Mouse (Mus musculus) hindbrain, embryonic 15.5 days (tissue): ENCODE data around the gene Gm11549. TPM values are rescaled to one million over a fixed set of nuclear protein-coding genes. Genes with fewer than 3 reads are reported as not detected.

Source experiments
- ATAC-seq: fragments of 200-750 bp; cut with Nextera tagmentation; 2 replicates; pipeline ENCODE4 v1.8.0; 2017; ENCODE audit warnings: low read depth, moderate number of reproducible peaks, moderate TSS enrichment; ENCODE audit not compliant: low FRiP score
- H3K27ac ChIP-seq: fragments of 300-500 bp; sonication (generic); replicated peaks from 2 replicates; pipeline ENCODE4 v1.5.1; 2015; ENCODE audit warnings: mild to moderate bottlenecking, inconsistent platforms
- H3K27me3 ChIP-seq: fragments of 300-500 bp; sonication (generic); 2 replicates; pipeline ENCODE4 v1.6.1; 2015; ENCODE audit warnings: control low read depth, inconsistent platforms
- H3K36me3 ChIP-seq: fragments of 300-500 bp; sonication (generic); 2 replicates; pipeline ENCODE4 v1.6.1; 2015; ENCODE audit warnings: control low read depth, inconsistent platforms
- H3K4me1 ChIP-seq: fragments of 300-500 bp; sonication (generic); replicated peaks from 2 replicates; pipeline ENCODE4 v1.6.1; 2015; ENCODE audit warnings: control low read depth, inconsistent platforms
- H3K4me2 ChIP-seq: fragments of 300-500 bp; sonication (generic); 2 replicates; pipeline ENCODE4 v1.6.1; 2015; ENCODE audit warnings: moderate library complexity, mild to moderate bottlenecking, inconsistent platforms
- H3K4me3 ChIP-seq: fragments of 300-500 bp; sonication (generic); 2 replicates; pipeline ENCODE4 v1.5.1; 2015; ENCODE audit warnings: mild to moderate bottlenecking, inconsistent platforms
- H3K9ac ChIP-seq: fragments of 300-500 bp; sonication (generic); 2 replicates; pipeline ENCODE4 v1.6.1; 2015; ENCODE audit warnings: inconsistent platforms
- H3K9me3 ChIP-seq: fragments of 300-500 bp; sonication (generic); 2 replicates; pipeline ENCODE4 v1.6.1; 2016; ENCODE audit warnings: control low read depth, inconsistent platforms
- WGBS: fragments of 180-500 bp; shearing (Covaris S2); methylation state at CpG from one replicate; pipeline ENCODE4 v1.1.7; 2015; 5-methylcytosine and 5-hydroxymethylcytosine counted together
- microRNA-seq: library from miRNA; unstranded; fragments of <30 nt; microRNA quantifications from one replicate; pipeline ENCODE4, GENCODE M21; 2016
- polyA plus RNA-seq: library from polyadenylated mRNA; unstranded; fragments of >200 nt; fragmentation: Nextera tagmentation; extraction: Ambion mirVana; gene quantifications from 2 replicates; pipeline ENCODE4 v1.2.1, GENCODE M21; 2015

Gm11549 gene
- polyA plus RNA-seq, 1 experiment from 2014 or later = 0.54 TPM

- H3K4me3 ChIP-seq = peak overlapping the region; percentile 54
- H3K27ac ChIP-seq = 0 out of 2 replicates have a peak overlapping the region, but pooled peaks have one; percentile 25
- H3K36me3 ChIP-seq = no peaks in the 10 kb centered on the region
- no peaks in the 10 kb centered on the region for H3K9me3 ChIP-seq
- 38% methylated on average over 20 of the region's 20 CpGs for WGBS
- peaks cover 11% of the 10 kb centered on the region for H3K4me1 ChIP-seq
- H3K27me3 ChIP-seq = no peaks in the 10 kb centered on the region
- no peak for ATAC-seq
- peak overlapping the region; percentile 95 for H3K4me2 ChIP-seq
- H3K9ac ChIP-seq = peak overlapping the region; percentile 48
Observed at GRCm38 (mm10) chr3:36476261-36477155, 45.1 kb downstream of the Gm11549 start.

- Histone ChIP-seq H3K27ac (peak within 1 kb of the TSS; percentile 62), H3K9ac (peak within 1 kb of the TSS; percentile 48), H3K9me3 (no peaks in the 10 kb centered on the region), H3K27me3 (no peaks in the 10 kb centered on the region), H3K4me2 (peak within 1 kb of the TSS; percentile 95), H3K4me1 (peaks cover 11% of the 10 kb centered on the region), H3K36me3 (no peaks in the 10 kb centered on the region), H3K4me3 (peak within 1 kb of the TSS; percentile 54)
- under 1% methylated on average over 32 of the region's 32 CpGs for WGBS
- peak; percentile 96 for ATAC-seq
Observed at GRCm38 (mm10) chr3:36475532-36476087, 46.0 kb downstream of the Gm11549 start, which contains the start of the genes Anxa5 and 1810062G17Rik. Anxa5 (minus strand) TSS chr3:36475894. 1810062G17Rik (plus strand) TSS chr3:36475937.

GRCm38 (mm10) chr3:36474938-36475483 lies 46.6 kb downstream of the Gm11549 start:
- Histone ChIP-seq H3K4me2 (peak overlapping the region; percentile 95), H3K36me3 (no peaks in the 10 kb centered on the region), H3K27me3 (no peaks in the 10 kb centered on the region), H3K9me3 (no peaks in the 10 kb centered on the region), H3K4me3 (peak overlapping the region; percentile 54), H3K27ac (peak overlapping the region; percentile 62), H3K4me1 (peaks cover 11% of the 10 kb centered on the region), H3K9ac (peak overlapping the region; percentile 48)
- 3% methylated on average over 24 of the region's 24 CpGs for WGBS
- ATAC-seq = no peak

GRCm38 (mm10) chr3:36474421-36474820 lies 47.2 kb downstream of the Gm11549 start:
- Histone ChIP-seq H3K27me3 (no peaks in the 10 kb centered on the region), H3K4me2 (peak overlapping the region; percentile 95)

GRCm38 (mm10) chr3:36473222-36473621 lies 48.4 kb downstream of the Gm11549 start:
- Histone ChIP-seq H3K4me3 (no peak overlapping the region), H3K4me1 (peaks cover 11% of the 10 kb centered on the region), H3K9me3 (no peaks in the 10 kb centered on the region), H3K4me2 (no peak overlapping the region), H3K9ac (no peak overlapping the region), H3K36me3 (no peaks in the 10 kb centered on the region), H3K27ac (no peak overlapping the region), H3K27me3 (no peaks in the 10 kb centered on the region)
- ATAC-seq = no peak
- 97% methylated on average over 5 of the region's 5 CpGs for WGBS

More at GRCm38 (mm10) chr3:36474421-36474820, 47.2 kb downstream of the Gm11549 start:
- Histone ChIP-seq H3K9ac (no peak overlapping the region), H3K27ac (no peak overlapping the region), H3K4me3 (peak overlapping the region; percentile 54), H3K9me3 (no peaks in the 10 kb centered on the region), H3K36me3 (no peaks in the 10 kb centered on the region), H3K4me1 (peaks cover 11% of the 10 kb centered on the region)
- 76% methylated on average over 5 of the region's 5 CpGs for WGBS
- ATAC-seq = no peak

GRCm38 (mm10) chr3:36471856-36472255 lies 49.8 kb downstream of the Gm11549 start:
- no peak overlapping the region for H3K4me3 ChIP-seq
- H3K4me1 ChIP-seq = peaks cover 11% of the 10 kb centered on the region
- H3K9ac ChIP-seq = no peak overlapping the region
- no peaks in the 10 kb centered on the region for H3K9me3 ChIP-seq
- ATAC-seq = no peak
- H3K27ac ChIP-seq = no peak overlapping the region
- 75% methylated on average over 4 of the region's 4 CpGs for WGBS
- no peak overlapping the region for H3K4me2 ChIP-seq
- H3K27me3 ChIP-seq = no peaks in the 10 kb centered on the region
- no peaks in the 10 kb centered on the region for H3K36me3 ChIP-seq

- ATAC-seq = no peak
- H3K27ac ChIP-seq = no peak overlapping the region
- 65% methylated on average over 2 of the region's 2 CpGs for WGBS
- no peak overlapping the region for H3K4me2 ChIP-seq
- no peak overlapping the region for H3K4me3 ChIP-seq
- H3K36me3 ChIP-seq = no peaks in the 10 kb centered on the region
- no peaks in the 10 kb centered on the region for H3K9me3 ChIP-seq
- no peaks in the 10 kb centered on the region for H3K4me1 ChIP-seq
- H3K9ac ChIP-seq = no peak overlapping the region
- H3K27me3 ChIP-seq = no peaks in the 10 kb centered on the region
Observed at GRCm38 (mm10) chr3:36468871-36469270, 52.7 kb downstream of the Gm11549 start.

- Histone ChIP-seq H3K27ac (no peak overlapping the region), H3K9me3 (no peaks in the 10 kb centered on the region), H3K4me1 (no peaks in the 10 kb centered on the region), H3K4me2 (no peak overlapping the region), H3K4me3 (no peak overlapping the region), H3K27me3 (no peaks in the 10 kb centered on the region), H3K9ac (no peak overlapping the region), H3K36me3 (no peaks in the 10 kb centered on the region)
- WGBS = 93% methylated on average over 7 of the region's 7 CpGs
- no peak for ATAC-seq
Observed at GRCm38 (mm10) chr3:36467632-36468031, 54.0 kb downstream of the Gm11549 start.

GRCm38 (mm10) chr3:36465538-36465937 lies 56.1 kb downstream of the Gm11549 start:
- H3K4me2 ChIP-seq = no peak overlapping the region
- H3K36me3 ChIP-seq = no peaks in the 10 kb centered on the region
- H3K27ac ChIP-seq = no peak overlapping the region
- no peaks in the 10 kb centered on the region for H3K4me1 ChIP-seq
- no peak overlapping the region for H3K4me3 ChIP-seq
- H3K9me3 ChIP-seq = no peaks in the 10 kb centered on the region
- H3K9ac ChIP-seq = no peak overlapping the region
- H3K27me3 ChIP-seq = no peaks in the 10 kb centered on the region
- ATAC-seq = no peak
- 66% methylated on average over 7 of the region's 7 CpGs for WGBS

Small RNA genes lying within 50 kb of the gene (microRNA-seq; reads per million reads assigned to microRNA genes)
- gene Mir7009 = not detected

Other genes with a start within 250 kb of the Gm11549 start
- gene Anxa5, start 45.9 kb downstream of the Gm11549 start, polyA plus RNA-seq = 70.3 and 88.7 TPM in 2 replicates
- gene 1810062G17Rik, start 45.9 kb downstream of the Gm11549 start, polyA plus RNA-seq = 0.22 TPM in 1 of 2 replicates, not detected in the other
- 77.9 and 82.7 TPM in 2 replicates for gene Exosc9, start 30.8 kb upstream of the Gm11549 start, polyA plus RNA-seq
- gene Ccna2, start 50.3 kb upstream of the Gm11549 start, polyA plus RNA-seq = 37.7 and 46.5 TPM in 2 replicates
- 23.2 TPM in 2 replicates for gene Bbs7, start 91.7 kb upstream of the Gm11549 start, polyA plus RNA-seq
- 13.4 and 13.9 TPM in 2 replicates for gene Trpc3, start 168.4 kb upstream of the Gm11549 start, polyA plus RNA-seq